Mouse (Mus musculus) liver, embryonic 14.5 days (tissue): ENCODE measurements at regions not wholly inside any gene's neighbourhood (a gene's known extent, or its start where the extent isn't known, plus 50 kb on each side); places are given as distances from the start of the nearest gene placed in this dataset.

ENCODE experiments used
- ATAC-seq: fragments of 200-750 bp; cut with Nextera tagmentation; 2 replicates; pipeline ENCODE4 v1.8.0; 2017; ENCODE audit warnings: moderate number of reproducible peaks, mild to moderate bottlenecking, moderate library complexity; ENCODE audit not compliant: insufficient read depth
- DNase-seq, 3 experiments: peaks; one replicate each; pipeline ENCODE4 v3.0.0-alpha.2; 2012 to 2013; ENCODE audit warnings: low read depth in 3 of 3, low spot score in 3 of 3
- H3K27ac ChIP-seq: fragments of 300-500 bp; sonication (generic); 2 replicates; pipeline ENCODE4 v1.5.1; 2014; ENCODE audit warnings: moderate library complexity, mild to moderate bottlenecking, control low read depth, inconsistent platforms
- H3K27me3 ChIP-seq: fragments of 300-500 bp; sonication (generic); 2 replicates; pipeline ENCODE4 v1.6.1; 2014; ENCODE audit warnings: mild to moderate bottlenecking, low read length, moderate library complexity; ENCODE audit not compliant: control insufficient read depth, insufficient read depth
- H3K36me3 ChIP-seq: fragments of 300-500 bp; sonication (generic); replicated peaks from 2 replicates; pipeline ENCODE4 v1.6.1; 2014; ENCODE audit warnings: low read depth; ENCODE audit not compliant: control insufficient read depth, insufficient read depth
- H3K4me1 ChIP-seq, 2 experiments: fragments of 200-500 bp in 1 of 2; fragments of 300-500 bp in 1 of 2; sonication (generic) in 1 of 2; replicated peaks; 2 replicates each; pipeline ENCODE4 v1.6.1; 2012 to 2014; ENCODE audit warnings: antibody characterized with exemption in 1 of 2, inconsistent platforms in 1 of 2, low read length in 1 of 2; ENCODE audit not compliant: control insufficient read depth in 2 of 2, insufficient read depth in 2 of 2
- H3K4me2 ChIP-seq: fragments of 300-500 bp; sonication (generic); 2 replicates; pipeline ENCODE4 v1.6.1; 2014; ENCODE audit warnings: low read depth, mild to moderate bottlenecking, control low read depth, moderate library complexity
- H3K4me3 ChIP-seq, 2 experiments: fragments of 200-500 bp in 1 of 2; fragments of 300-500 bp in 1 of 2; sonication (generic) in 1 of 2; 2 replicates each; pipeline ENCODE4 v1.5.1; 2012 to 2014; ENCODE audit warnings: low read depth in 2 of 2, low read length in 2 of 2, mild to moderate bottlenecking in 2 of 2, control low read depth in 1 of 2, inconsistent platforms in 1 of 2, moderate library complexity in 1 of 2; ENCODE audit not compliant: insufficient read depth in 1 of 2
- H3K9ac ChIP-seq: fragments of 300-500 bp; sonication (generic); replicated peaks from 2 replicates; pipeline ENCODE4 v1.6.1; 2014; ENCODE audit warnings: mild to moderate bottlenecking, control low read depth, moderate library complexity
- H3K9me3 ChIP-seq: fragments of 300-500 bp; sonication (generic); 2 replicates; pipeline ENCODE4 v1.6.1; 2016; ENCODE audit warnings: low read length, mixed read lengths; ENCODE audit not compliant: control insufficient read depth
- CTCF ChIP-seq: IDR thresholded peaks from 2 replicates; pipeline ENCODE4 v1.5.1; 2016; ENCODE audit warnings: antibody characterized with exemption, low read depth, control low read depth
- EP300 ChIP-seq: IDR thresholded peaks from 2 replicates; pipeline ENCODE4 v1.6.1; 2016; ENCODE audit warnings: antibody characterized with exemption, low read depth
- WGBS: fragments of 180-500 bp; shearing (Covaris S2); extraction: QIAGEN DNeasy Blood & Tissue Kit; methylation state at CpG from one replicate; pipeline ENCODE4 v1.1.7; 2014; ENCODE audit not compliant: insufficient replicate concordance; 5-methylcytosine and 5-hydroxymethylcytosine counted together

DNA sequence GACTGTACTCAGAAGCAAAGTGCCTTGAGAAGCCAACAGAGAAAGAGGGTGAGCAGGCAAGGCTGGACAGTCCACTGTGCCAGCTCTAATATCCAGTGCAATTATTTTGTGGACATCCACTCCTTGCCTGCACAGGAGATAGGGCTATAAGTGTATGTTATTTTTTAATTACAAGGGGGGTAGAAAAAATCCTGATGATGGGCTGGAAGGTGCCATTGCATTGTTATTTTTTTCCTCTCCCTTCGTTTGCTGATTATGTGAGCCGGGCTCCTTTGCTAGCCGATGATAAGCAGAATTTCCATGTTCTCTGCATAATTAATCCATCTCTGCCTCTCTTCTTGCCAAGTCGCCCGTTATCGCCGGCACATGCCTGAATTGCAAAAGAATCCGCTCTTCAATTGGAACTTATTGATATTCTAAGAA lies 399.3 kb downstream of the 9330182O14Rik start:
- DNase-seq (no peak), ATAC-seq (no peak)
- no peak for TF ChIP-seq CTCF
- no peak for TF ChIP-seq EP300
- WGBS, result 74% methylated on average over 8 of the region's 8 CpGs
- no peak overlapping the region for H3K27ac ChIP-seq
- no peaks in the 10 kb centered on the region for H3K9me3 ChIP-seq
- H3K4me1 ChIP-seq, result no peaks in the 10 kb centered on the region
- no peak overlapping the region for H3K9ac ChIP-seq
- H3K4me3 ChIP-seq, result no peak overlapping the region
- H3K4me2 ChIP-seq, result no peak overlapping the region
- H3K27me3 ChIP-seq, result no peaks in the 10 kb centered on the region
- H3K36me3 ChIP-seq, result no peaks in the 10 kb centered on the region

DNA sequence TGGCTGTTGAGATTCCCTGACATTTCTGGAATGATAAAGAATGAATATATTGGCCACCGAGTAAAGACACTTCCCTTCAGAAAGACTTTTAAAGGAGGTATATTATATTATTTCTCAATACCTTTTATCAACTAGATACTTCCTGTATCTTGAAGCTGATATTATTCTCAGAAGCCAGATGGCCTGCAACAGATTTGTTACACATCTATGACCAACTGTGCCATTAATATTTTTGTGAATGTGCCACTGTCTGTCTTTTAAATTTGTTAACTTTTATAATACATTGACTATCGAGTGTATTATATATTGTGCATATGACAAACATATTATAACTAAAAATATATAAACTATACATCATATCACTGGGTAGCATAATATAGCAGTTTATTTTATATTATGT lies 427.5 kb downstream of the 9330182O14Rik start:
- no peak overlapping the region for H3K4me3 ChIP-seq
- TF ChIP-seq EP300 (no peak), CTCF (no peak)
- no peak for ATAC-seq
- H3K36me3 ChIP-seq, result no peaks in the 10 kb centered on the region
- 57% methylated on average over 2 of the region's 2 CpGs for WGBS
- no peak overlapping the region for H3K9ac ChIP-seq
- no peaks in the 10 kb centered on the region for H3K27me3 ChIP-seq
- H3K27ac ChIP-seq, result no peak overlapping the region
- no peak overlapping the region for H3K4me2 ChIP-seq
- H3K9me3 ChIP-seq, result no peaks in the 10 kb centered on the region
- DNase-seq, result no peak
- no peaks in the 10 kb centered on the region for H3K4me1 ChIP-seq

DNA sequence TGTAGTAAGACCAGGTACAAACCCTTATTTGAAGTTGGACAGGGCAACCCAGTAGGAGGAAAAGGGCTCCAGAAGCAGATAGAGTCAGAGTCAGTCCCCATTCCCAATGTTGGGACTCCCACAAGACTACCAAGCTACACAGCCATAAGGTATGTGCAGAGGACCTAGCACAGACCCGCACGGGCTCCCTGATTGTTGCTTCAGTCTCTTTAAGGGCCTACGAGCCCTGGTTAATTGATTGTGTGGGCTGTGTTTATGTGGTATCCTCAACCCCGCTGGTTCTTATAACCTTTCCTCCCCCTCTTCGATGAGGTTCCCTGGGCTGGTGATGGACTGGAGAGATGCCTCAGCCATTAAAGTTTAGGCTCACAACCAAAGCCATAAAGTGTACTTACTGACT lies 431.6 kb downstream of the 9330182O14Rik start:
- WGBS, result 48% methylated on average over 5 of the region's 5 CpGs
- Histone ChIP-seq H3K4me3 (no peak overlapping the region), H3K9me3 (no peaks in the 10 kb centered on the region), H3K27me3 (no peaks in the 10 kb centered on the region), H3K27ac (no peak overlapping the region), H3K4me1 (no peaks in the 10 kb centered on the region), H3K4me2 (no peak overlapping the region), H3K9ac (no peak overlapping the region), H3K36me3 (no peaks in the 10 kb centered on the region)
- DNase-seq (no peak), ATAC-seq (no peak)
- TF ChIP-seq EP300, result no peak
- TF ChIP-seq CTCF, result no peak

DNA sequence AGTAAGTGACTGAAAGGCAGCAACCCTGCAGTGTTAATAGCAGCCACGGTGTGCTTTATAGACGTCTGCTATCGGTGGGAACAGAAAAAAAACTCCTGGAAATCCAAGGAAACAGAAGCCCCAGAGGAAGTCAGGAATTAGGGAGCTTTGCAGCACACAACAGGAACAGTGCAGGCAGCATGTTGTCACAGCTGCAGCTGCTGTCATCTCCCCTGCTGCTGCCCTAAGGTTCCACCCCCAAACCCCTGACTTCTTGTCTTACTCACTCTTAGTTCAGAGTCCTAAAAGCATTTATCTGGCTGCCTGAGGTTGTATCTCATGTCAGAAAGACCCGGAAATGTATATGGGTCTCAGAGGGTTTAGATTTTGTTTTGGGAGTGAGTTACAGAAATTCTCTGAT lies 432.3 kb downstream of the 9330182O14Rik start:
- H3K27me3 ChIP-seq, result no peaks in the 10 kb centered on the region
- H3K9me3 ChIP-seq, result no peaks in the 10 kb centered on the region
- TF ChIP-seq CTCF (no peak), EP300 (no peak)
- 6% methylated on average over 4 of the region's 4 CpGs for WGBS
- H3K4me2 ChIP-seq, result no peak overlapping the region
- H3K27ac ChIP-seq, result no peak overlapping the region
- DNase-seq, result no peak
- no peaks in the 10 kb centered on the region for H3K36me3 ChIP-seq
- H3K4me3 ChIP-seq, result no peak overlapping the region
- no peak overlapping the region for H3K9ac ChIP-seq
- no peak for ATAC-seq
- H3K4me1 ChIP-seq, result no peaks in the 10 kb centered on the region

DNA sequence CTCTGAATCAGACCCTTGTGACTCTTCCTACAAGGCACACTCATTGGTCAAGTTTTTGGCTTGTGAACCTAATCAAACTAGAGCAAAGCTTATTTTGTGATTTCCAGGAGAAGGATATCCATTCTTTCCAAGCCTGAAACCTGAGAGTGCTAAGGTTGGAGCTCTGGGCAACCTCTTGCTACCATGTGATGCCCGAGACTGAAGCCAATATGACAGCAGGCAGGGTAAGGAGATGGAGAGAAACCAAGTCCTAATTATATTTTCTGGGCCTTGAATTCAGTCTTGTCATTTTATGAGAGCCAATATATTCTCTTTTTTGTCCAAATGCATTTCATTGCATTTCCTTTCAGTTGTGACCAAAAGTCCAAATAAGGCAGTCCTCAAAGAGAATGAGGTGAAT lies 434.5 kb downstream of the 9330182O14Rik start:
- H3K27ac ChIP-seq, result no peak overlapping the region
- H3K9ac ChIP-seq, result no peak overlapping the region
- no peaks in the 10 kb centered on the region for H3K27me3 ChIP-seq
- no peaks in the 10 kb centered on the region for H3K36me3 ChIP-seq
- no peaks in the 10 kb centered on the region for H3K9me3 ChIP-seq
- H3K4me2 ChIP-seq, result no peak overlapping the region
- TF ChIP-seq EP300 (no peak), CTCF (no peak)
- no peak for ATAC-seq
- H3K4me3 ChIP-seq, result no peak overlapping the region
- no peaks in the 10 kb centered on the region for H3K4me1 ChIP-seq
- DNase-seq, result no peak
- 56% methylated on average over 1 of the region's 1 CpGs for whole genome bisulfite sequencing
